Mouse (Mus musculus): ENCODE measurements around the gene Il23r. TPM values are rescaled to one million over a fixed set of nuclear protein-coding genes. Genes with fewer than 3 reads are reported as not detected.

The Il23r gene
- polyA plus RNA-seq, 1 experiment from 2014 or later, result not detected

DNA sequence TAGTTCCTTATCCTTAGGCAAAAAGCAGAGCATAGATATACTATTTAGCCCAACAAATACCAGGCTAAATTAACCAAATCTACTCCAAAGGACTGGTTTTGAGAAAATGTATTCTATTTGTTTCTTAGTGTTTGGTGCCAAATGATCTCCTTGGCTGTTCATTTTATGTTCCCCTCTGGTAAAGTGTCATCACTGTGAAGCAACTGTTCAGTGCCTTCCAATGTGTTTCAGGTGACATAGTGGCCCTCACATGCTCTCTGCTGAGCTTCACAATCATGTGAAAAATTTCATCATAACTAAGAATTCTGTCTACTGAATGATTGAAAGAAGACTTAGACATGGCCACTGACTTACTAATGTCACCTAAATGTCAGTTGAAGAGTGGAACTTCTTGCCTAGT is 54.6 kb downstream of the Il23r start:
- no peak overlapping the region for H3K4me3 ChIP-seq (ENCODE audit: low read depth, low read length)
- H3K27ac ChIP-seq (ENCODE audit: low read length), result no peak overlapping the region
- H3K4me1 ChIP-seq (ENCODE audit: control insufficient read depth, low read depth, low read length), result no peaks in the 10 kb centered on the region
- H3K4me2 ChIP-seq (ENCODE audit: low read depth, low read length), result no peak overlapping the region
- H3K36me3 ChIP-seq (ENCODE audit: control insufficient read depth, insufficient read depth), result no peaks in the 10 kb centered on the region
- H3K9me3 ChIP-seq (replicated peaks; ENCODE audit: control insufficient read depth, low read length), result no peaks in the 10 kb centered on the region
- H3K27me3 ChIP-seq (ENCODE audit: control insufficient read depth, insufficient read depth, low read depth, low read length), result no peaks in the 10 kb centered on the region
- H3K9ac ChIP-seq (ENCODE audit: low read depth, low read length), result no peak overlapping the region
- ATAC-seq (ENCODE audit: low read depth), result no peak

DNA sequence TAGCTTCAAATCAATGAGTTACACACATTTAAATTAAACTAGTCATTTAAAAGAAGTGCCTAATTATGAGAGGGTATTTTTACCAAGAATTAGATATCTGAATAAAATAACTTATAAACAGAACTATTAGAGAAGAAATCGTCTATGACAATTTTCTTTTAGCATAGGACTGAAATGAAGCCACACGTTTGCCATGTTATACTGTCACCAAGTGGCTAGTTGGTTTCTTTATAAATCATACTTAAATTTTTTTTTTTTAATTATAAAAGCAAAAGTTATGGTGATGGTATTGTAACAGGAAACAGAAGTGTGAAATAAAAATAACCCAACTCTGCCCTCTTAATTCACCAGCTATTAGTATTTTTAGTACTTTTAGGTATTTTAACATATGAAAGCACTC is 55.4 kb downstream of the Il23r start:
- no peak overlapping the region for H3K9ac ChIP-seq (ENCODE audit: low read depth, low read length)
- no peak overlapping the region for H3K4me2 ChIP-seq (ENCODE audit: low read depth, low read length)
- H3K4me1 ChIP-seq (ENCODE audit: control insufficient read depth, low read depth, low read length), result no peaks in the 10 kb centered on the region
- no peaks in the 10 kb centered on the region for H3K27me3 ChIP-seq (ENCODE audit: control insufficient read depth, insufficient read depth, low read depth, low read length)
- H3K9me3 ChIP-seq (replicated peaks; ENCODE audit: control insufficient read depth, low read length), result no peaks in the 10 kb centered on the region
- H3K36me3 ChIP-seq (ENCODE audit: control insufficient read depth, insufficient read depth), result no peaks in the 10 kb centered on the region
- 57% methylated on average over 2 of the region's 2 CpGs for WGBS (ENCODE audit: insufficient replicate concordance)
- H3K4me3 ChIP-seq (ENCODE audit: low read depth, low read length), result no peak overlapping the region
- no peak for ATAC-seq (ENCODE audit: low read depth)
- no peak overlapping the region for H3K27ac ChIP-seq (ENCODE audit: low read length)

DNA sequence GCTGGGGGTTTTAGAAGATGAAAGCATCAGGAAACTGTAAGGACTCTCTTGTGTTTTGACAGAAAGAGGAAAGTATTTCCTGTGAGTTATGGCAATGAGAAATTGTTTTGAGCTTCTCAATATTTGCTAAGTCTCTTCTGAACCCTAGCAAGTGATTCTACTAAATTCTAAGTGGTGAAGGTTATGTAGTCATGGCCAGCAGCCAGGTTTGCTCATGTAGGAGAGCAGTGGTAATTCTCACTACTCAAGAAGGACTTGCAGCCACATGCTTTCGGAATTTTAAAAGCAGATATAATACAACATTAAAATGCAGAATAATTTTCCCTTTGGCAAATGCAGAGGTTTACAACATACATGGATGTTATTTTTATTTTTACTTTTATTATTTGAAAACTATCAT is 55.9 kb downstream of the Il23r start:
- H3K4me2 ChIP-seq (ENCODE audit: low read depth, low read length), result no peak overlapping the region
- no peak for ATAC-seq (ENCODE audit: low read depth)
- no peak overlapping the region for H3K9ac ChIP-seq (ENCODE audit: low read depth, low read length)
- no peaks in the 10 kb centered on the region for H3K27me3 ChIP-seq (ENCODE audit: control insufficient read depth, insufficient read depth, low read depth, low read length)
- WGBS (ENCODE audit: insufficient replicate concordance), result 62% methylated on average over 1 of the region's 1 CpGs
- no peaks in the 10 kb centered on the region for H3K9me3 ChIP-seq (replicated peaks; ENCODE audit: control insufficient read depth, low read length)
- H3K36me3 ChIP-seq (ENCODE audit: control insufficient read depth, insufficient read depth), result no peaks in the 10 kb centered on the region
- no peak overlapping the region for H3K27ac ChIP-seq (ENCODE audit: low read length)
- H3K4me1 ChIP-seq (ENCODE audit: control insufficient read depth, low read depth, low read length), result no peaks in the 10 kb centered on the region
- H3K4me3 ChIP-seq (ENCODE audit: low read depth, low read length), result no peak overlapping the region

DNA sequence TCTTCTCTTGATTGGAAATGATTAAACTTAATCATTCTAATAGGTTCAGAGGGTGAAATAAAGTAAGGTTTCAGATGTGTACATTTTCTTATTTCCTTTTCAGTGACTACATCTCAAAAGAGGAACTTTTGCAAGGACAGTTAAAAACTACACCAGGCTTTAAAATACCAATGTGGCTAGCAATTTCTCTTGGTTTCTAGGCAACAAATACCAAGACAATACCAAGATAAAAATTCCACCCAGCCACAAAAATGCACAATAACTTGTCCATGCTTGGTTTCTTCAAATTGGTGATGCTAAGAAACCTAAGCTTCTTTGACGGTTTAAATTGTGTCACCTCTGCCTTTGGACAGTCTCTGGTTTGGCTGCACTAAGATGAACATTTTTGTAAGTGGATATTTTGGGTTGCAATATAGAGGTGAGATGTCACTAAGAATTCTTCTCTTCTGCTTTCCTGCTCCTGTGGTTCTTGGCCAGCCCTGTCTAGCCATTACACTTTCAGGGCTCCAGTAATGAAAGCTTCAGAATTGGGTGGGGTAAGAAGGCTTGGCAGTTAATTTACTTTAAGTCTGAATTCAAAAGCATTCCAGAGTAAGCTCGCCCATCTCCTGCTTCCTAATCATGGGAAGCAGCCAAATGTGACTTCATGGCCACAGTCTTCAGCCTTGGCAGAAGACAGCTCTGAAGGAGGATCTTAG is 56.8 kb downstream of the Il23r start:
- Histone ChIP-seq H3K27me3 (ENCODE audit: control insufficient read depth, insufficient read depth, low read depth, low read length) (no peaks in the 10 kb centered on the region), H3K9ac (ENCODE audit: low read depth, low read length) (no peak overlapping the region), H3K9me3 (replicated peaks; ENCODE audit: control insufficient read depth, low read length) (no peaks in the 10 kb centered on the region), H3K4me3 (ENCODE audit: low read depth, low read length) (no peak overlapping the region), H3K4me1 (ENCODE audit: control insufficient read depth, low read depth, low read length) (no peaks in the 10 kb centered on the region), H3K4me2 (ENCODE audit: low read depth, low read length) (no peak overlapping the region), H3K36me3 (ENCODE audit: control insufficient read depth, insufficient read depth) (no peaks in the 10 kb centered on the region), H3K27ac (ENCODE audit: low read length) (no peak overlapping the region)
- 32% methylated on average over 2 of the region's 2 CpGs for WGBS (ENCODE audit: insufficient replicate concordance)
- ATAC-seq (ENCODE audit: low read depth), result no peak

DNA sequence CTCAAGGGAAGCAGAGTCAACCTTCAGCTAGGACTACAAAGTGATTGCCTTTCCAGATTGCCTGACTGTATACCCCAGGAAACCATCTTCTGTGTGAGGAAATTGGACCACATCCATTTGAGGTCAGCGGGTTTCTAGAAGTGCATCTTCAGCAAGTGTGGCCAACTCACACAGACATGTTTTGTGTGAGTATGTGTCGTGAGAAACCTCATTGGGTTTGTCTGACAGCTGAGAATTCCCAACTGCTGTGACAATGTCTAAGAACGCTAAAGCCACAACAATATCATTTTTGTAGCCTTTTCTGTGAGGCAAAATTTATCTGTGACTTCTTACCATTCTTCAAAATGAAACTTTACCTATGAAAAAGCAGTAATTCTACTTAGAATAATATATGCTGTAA is 59.8 kb downstream of the Il23r start:
- Histone ChIP-seq H3K9me3 (replicated peaks; ENCODE audit: control insufficient read depth, low read length) (no peaks in the 10 kb centered on the region), H3K4me2 (ENCODE audit: low read depth, low read length) (no peak overlapping the region), H3K4me1 (ENCODE audit: control insufficient read depth, low read depth, low read length) (no peaks in the 10 kb centered on the region), H3K36me3 (ENCODE audit: control insufficient read depth, insufficient read depth) (no peaks in the 10 kb centered on the region), H3K4me3 (ENCODE audit: low read depth, low read length) (no peak overlapping the region), H3K27me3 (ENCODE audit: control insufficient read depth, insufficient read depth, low read depth, low read length) (no peaks in the 10 kb centered on the region), H3K27ac (ENCODE audit: low read length) (no peak overlapping the region), H3K9ac (ENCODE audit: low read depth, low read length) (no peak overlapping the region)
- 51% methylated on average over 3 of the region's 3 CpGs for WGBS (ENCODE audit: insufficient replicate concordance)
- ATAC-seq (ENCODE audit: low read depth), result no peak

- H3K27ac ChIP-seq (ENCODE audit: low read length), result no peak overlapping the region
- no peak overlapping the region for H3K4me2 ChIP-seq (ENCODE audit: low read depth, low read length)
- no peaks in the 10 kb centered on the region for H3K36me3 ChIP-seq (ENCODE audit: control insufficient read depth, insufficient read depth)
- no peaks in the 10 kb centered on the region for H3K27me3 ChIP-seq (ENCODE audit: control insufficient read depth, insufficient read depth, low read depth, low read length)
- ATAC-seq (ENCODE audit: low read depth), result no peak
- H3K9ac ChIP-seq (ENCODE audit: low read depth, low read length), result no peak overlapping the region
- WGBS (ENCODE audit: insufficient replicate concordance), result 63% methylated on average over 5 of the region's 5 CpGs
- H3K4me3 ChIP-seq (ENCODE audit: low read depth, low read length), result no peak overlapping the region
- no peaks in the 10 kb centered on the region for H3K9me3 ChIP-seq (replicated peaks; ENCODE audit: control insufficient read depth, low read length)
- H3K4me1 ChIP-seq (ENCODE audit: control insufficient read depth, low read depth, low read length), result no peaks in the 10 kb centered on the region
Observed at GRCm38 (mm10) chr6:67421761-67422160, 69.9 kb downstream of the Il23r start.

DNA sequence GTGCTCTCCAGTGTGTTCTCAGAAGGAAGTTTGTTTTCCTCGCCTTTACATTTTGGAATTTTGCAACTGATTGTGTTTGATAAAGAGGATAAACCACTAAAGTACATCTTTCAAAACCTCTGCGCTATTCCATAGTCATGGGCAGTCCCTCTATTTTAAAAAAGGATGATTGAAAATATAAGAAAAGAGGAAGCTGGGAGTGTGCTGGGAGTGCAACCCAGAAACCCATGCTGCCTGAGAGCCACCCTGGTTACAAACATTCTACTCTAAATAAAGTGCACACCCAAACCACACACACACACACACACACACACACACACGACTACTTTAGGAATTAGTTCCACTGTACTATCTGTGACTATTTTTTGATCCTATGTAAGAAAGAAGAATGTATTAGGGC is 75.1 kb downstream of the Il23r start:
- 37% methylated on average over 3 of the region's 3 CpGs for WGBS (ENCODE audit: insufficient replicate concordance)
- H3K27ac ChIP-seq (ENCODE audit: low read length), result no peak overlapping the region

GRCm38 (mm10) chr6:67415276-67415675 is 76.4 kb downstream of the Il23r start:
- Histone ChIP-seq H3K9ac (ENCODE audit: low read depth, low read length) (no peak overlapping the region), H3K27ac (ENCODE audit: low read length) (no peak overlapping the region), H3K4me2 (ENCODE audit: low read depth, low read length) (no peak overlapping the region), H3K4me1 (ENCODE audit: control insufficient read depth, low read depth, low read length) (no peaks in the 10 kb centered on the region), H3K27me3 (ENCODE audit: control insufficient read depth, insufficient read depth, low read depth, low read length) (no peaks in the 10 kb centered on the region), H3K9me3 (replicated peaks; ENCODE audit: control insufficient read depth, low read length) (no peaks in the 10 kb centered on the region), H3K36me3 (ENCODE audit: control insufficient read depth, insufficient read depth) (no peaks in the 10 kb centered on the region), H3K4me3 (ENCODE audit: low read depth, low read length) (no peak overlapping the region)
- no peak for ATAC-seq (ENCODE audit: low read depth)
- WGBS (ENCODE audit: insufficient replicate concordance), result 48% methylated on average over 5 of the region's 5 CpGs

More for the DNA sequence above, 75.1 kb downstream of the Il23r start:
- no peaks in the 10 kb centered on the region for H3K27me3 ChIP-seq (ENCODE audit: control insufficient read depth, insufficient read depth, low read depth, low read length)
- H3K4me1 ChIP-seq (ENCODE audit: control insufficient read depth, low read depth, low read length), result no peaks in the 10 kb centered on the region
- no peak overlapping the region for H3K4me3 ChIP-seq (ENCODE audit: low read depth, low read length)
- no peaks in the 10 kb centered on the region for H3K36me3 ChIP-seq (ENCODE audit: control insufficient read depth, insufficient read depth)
- H3K9me3 ChIP-seq (replicated peaks; ENCODE audit: control insufficient read depth, low read length), result no peaks in the 10 kb centered on the region
- H3K9ac ChIP-seq (ENCODE audit: low read depth, low read length), result no peak overlapping the region
- H3K4me2 ChIP-seq (ENCODE audit: low read depth, low read length), result no peak overlapping the region
- ATAC-seq (ENCODE audit: low read depth), result no peak

DNA sequence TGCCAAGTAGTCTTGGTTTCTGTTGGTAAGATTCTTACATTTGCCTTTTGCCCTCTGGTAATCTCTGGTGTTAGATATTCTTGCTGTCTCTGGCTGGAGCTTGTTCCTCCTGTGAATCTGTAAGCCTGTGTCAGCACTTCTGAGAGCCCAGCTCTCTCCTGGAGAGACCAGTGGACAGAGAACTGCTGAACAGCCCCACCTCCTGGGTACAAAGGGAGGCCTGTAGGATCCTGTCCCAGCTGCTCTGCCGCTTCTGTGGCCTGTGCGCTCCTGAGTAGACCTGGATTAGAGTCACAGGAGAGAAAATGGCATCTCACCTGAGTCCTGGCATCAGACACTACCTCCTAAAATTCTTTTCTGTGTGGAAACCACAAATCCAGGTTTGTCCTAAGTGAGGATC is 78.3 kb downstream of the Il23r start:
- Histone ChIP-seq H3K27me3 (ENCODE audit: control insufficient read depth, insufficient read depth, low read depth, low read length) (no peaks in the 10 kb centered on the region), H3K27ac (ENCODE audit: low read length) (no peak overlapping the region), H3K9me3 (replicated peaks; ENCODE audit: control insufficient read depth, low read length) (no peaks in the 10 kb centered on the region), H3K4me3 (ENCODE audit: low read depth, low read length) (no peak overlapping the region), H3K36me3 (ENCODE audit: control insufficient read depth, insufficient read depth) (no peaks in the 10 kb centered on the region), H3K4me1 (ENCODE audit: control insufficient read depth, low read depth, low read length) (no peaks in the 10 kb centered on the region), H3K4me2 (ENCODE audit: low read depth, low read length) (no peak overlapping the region), H3K9ac (ENCODE audit: low read depth, low read length) (no peak overlapping the region)
- ATAC-seq (ENCODE audit: low read depth), result no peak
- 76% methylated on average over 2 of the region's 2 CpGs for WGBS (ENCODE audit: insufficient replicate concordance)

Measured in liver, embryonic 16.5 days (tissue).